Mouse (Mus musculus) midbrain, embryonic 12.5 days (tissue): ENCODE results near the gene Chrna9. TPM values are rescaled to one million over a fixed set of nuclear protein-coding genes. Genes with fewer than 3 reads are reported as not detected.
"Not testable (repeated sequence)": the region's sequence is repeated elsewhere in the genome, so short reads cannot be mapped to it uniquely, and the experiment has no call there.

Experiments
- ATAC-seq: fragments of 200-750 bp; cut with Nextera tagmentation; 2 replicates; pipeline ENCODE4 v1.8.0; 2017; ENCODE audit warnings: low read depth, moderate TSS enrichment, moderate library complexity; ENCODE audit not compliant: low FRiP score
- H3K27ac ChIP-seq: fragments of 300-500 bp; sonication (generic); replicated peaks from 2 replicates; pipeline ENCODE4 v1.5.1; 2016; ENCODE audit warnings: mild to moderate bottlenecking
- H3K27me3 ChIP-seq: fragments of 300-500 bp; sonication (generic); 2 replicates; pipeline ENCODE4 v1.6.1; 2016; ENCODE audit warnings: mild to moderate bottlenecking
- H3K36me3 ChIP-seq: fragments of 300-500 bp; sonication (generic); 2 replicates; pipeline ENCODE4 v1.6.1; 2016
- H3K4me1 ChIP-seq: fragments of 300-500 bp; sonication (generic); 2 replicates; pipeline ENCODE4 v1.6.1; 2016
- H3K4me2 ChIP-seq: fragments of 300-500 bp; sonication (generic); replicated peaks from 2 replicates; pipeline ENCODE4 v1.6.1; 2016; ENCODE audit warnings: mild to moderate bottlenecking, moderate library complexity
- H3K4me3 ChIP-seq: fragments of 300-500 bp; sonication (generic); 2 replicates; pipeline ENCODE4 v1.5.1; 2016; ENCODE audit warnings: mild to moderate bottlenecking
- H3K9ac ChIP-seq: fragments of 300-500 bp; sonication (generic); replicated peaks from 2 replicates; pipeline ENCODE4 v1.6.1; 2016; ENCODE audit warnings: mild to moderate bottlenecking, moderate library complexity
- H3K9me3 ChIP-seq: fragments of 300-500 bp; sonication (generic); 2 replicates; pipeline ENCODE4 v1.6.1; 2016; ENCODE audit warnings: mild to moderate bottlenecking
- WGBS: fragments of 180-500 bp; shearing (Covaris S2); methylation state at CpG from one replicate; pipeline ENCODE4 v1.1.7; 2016; 5-methylcytosine and 5-hydroxymethylcytosine counted together
- polyA plus RNA-seq: library from polyadenylated mRNA; unstranded; fragments of >200 nt; fragmentation: Nextera tagmentation; extraction: Ambion mirVana; gene quantifications from 2 replicates; pipeline ENCODE4 v1.2.1, GENCODE M21; 2016

Gene Chrna9
- polyA plus RNA-seq, 1 experiment from 2014 or later: not detected

- no peak overlapping the region for H3K9ac ChIP-seq
- ATAC-seq: no peak
- WGBS: 73% methylated on average over 7 of the region's 7 CpGs
- H3K27me3 ChIP-seq: no peaks in the 10 kb centered on the region
- H3K27ac ChIP-seq: no peak overlapping the region
- H3K4me3 ChIP-seq: no peak overlapping the region
- H3K9me3 ChIP-seq: no peaks in the 10 kb centered on the region
- H3K4me2 ChIP-seq: no peak overlapping the region
- H3K4me1 ChIP-seq: no peaks in the 10 kb centered on the region
- no peaks in the 10 kb centered on the region for H3K36me3 ChIP-seq
Observed at GRCm38 (mm10) chr5:65965771-65966279, 31.1 kb downstream of the Chrna9 start.

GRCm38 (mm10) chr5:65967091-65967490 lies 32.4 kb downstream of the Chrna9 start:
- Histone ChIP-seq H3K4me2 (no peak overlapping the region), H3K4me3 (no peak overlapping the region), H3K4me1 (no peaks in the 10 kb centered on the region), H3K27ac (no peak overlapping the region), H3K36me3 (no peaks in the 10 kb centered on the region), H3K9ac (no peak overlapping the region), H3K9me3 (no peaks in the 10 kb centered on the region), H3K27me3 (no peaks in the 10 kb centered on the region)
- 63% methylated on average over 12 of the region's 12 CpGs for WGBS
- ATAC-seq: no peak

- ATAC-seq: no peak
- H3K9ac ChIP-seq: no peak overlapping the region
- 95% methylated on average over 3 of the region's 3 CpGs for WGBS
Observed at GRCm38 (mm10) chr5:65968004-65968403, 33.3 kb downstream of the Chrna9 start.

GRCm38 (mm10) chr5:65973189-65973588 lies 38.5 kb downstream of the Chrna9 start:
- WGBS: 83% methylated on average over 2 of the region's 2 CpGs
- ATAC-seq: no peak
- no peaks in the 10 kb centered on the region for H3K4me1 ChIP-seq

More at GRCm38 (mm10) chr5:65968004-65968403, 33.3 kb downstream of the Chrna9 start:
- no peaks in the 10 kb centered on the region for H3K9me3 ChIP-seq
- H3K4me1 ChIP-seq: no peaks in the 10 kb centered on the region
- H3K27me3 ChIP-seq: no peaks in the 10 kb centered on the region
- H3K4me3 ChIP-seq: no peak overlapping the region
- H3K36me3 ChIP-seq: no peaks in the 10 kb centered on the region
- H3K27ac ChIP-seq: no peak overlapping the region
- H3K4me2 ChIP-seq: no peak overlapping the region

GRCm38 (mm10) chr5:65975731-65976130 lies 41.0 kb downstream of the Chrna9 start:
- Histone ChIP-seq H3K4me3 (no peak overlapping the region), H3K27me3 (no peaks in the 10 kb centered on the region), H3K4me2 (no peak overlapping the region), H3K9me3 (no peaks in the 10 kb centered on the region), H3K36me3 (no peaks in the 10 kb centered on the region), H3K9ac (no peak overlapping the region), H3K27ac (no peak overlapping the region), H3K4me1 (no peaks in the 10 kb centered on the region)
- no peak for ATAC-seq
- WGBS: 90% methylated on average over 13 of the region's 13 CpGs

More at GRCm38 (mm10) chr5:65973189-65973588, 38.5 kb downstream of the Chrna9 start:
- H3K4me3 ChIP-seq: no peak overlapping the region
- H3K9me3 ChIP-seq: no peaks in the 10 kb centered on the region
- no peak overlapping the region for H3K4me2 ChIP-seq
- no peak overlapping the region for H3K9ac ChIP-seq
- no peak overlapping the region for H3K27ac ChIP-seq
- no peaks in the 10 kb centered on the region for H3K27me3 ChIP-seq
- no peaks in the 10 kb centered on the region for H3K36me3 ChIP-seq

GRCm38 (mm10) chr5:65986426-65986825 lies 51.7 kb downstream of the Chrna9 start:
- WGBS: 91% methylated on average over 5 of the region's 5 CpGs
- Histone ChIP-seq H3K36me3 (no peaks in the 10 kb centered on the region), H3K9ac (no peak overlapping the region), H3K27ac (no peak overlapping the region), H3K4me1 (no peaks in the 10 kb centered on the region), H3K9me3 (no peaks in the 10 kb centered on the region), H3K27me3 (no peaks in the 10 kb centered on the region), H3K4me2 (no peak overlapping the region), H3K4me3 (no peak overlapping the region)
- no peak for ATAC-seq

GRCm38 (mm10) chr5:65987004-65987403 lies 52.3 kb downstream of the Chrna9 start:
- H3K27ac ChIP-seq, ATAC-seq: not testable (repeated sequence)
- 62% methylated on average over 3 of the region's 3 CpGs for WGBS

GRCm38 (mm10) chr5:65991191-65991590 lies 56.5 kb downstream of the Chrna9 start:
- 86% methylated on average over 2 of the region's 2 CpGs for WGBS

More at GRCm38 (mm10) chr5:65987004-65987403, 52.3 kb downstream of the Chrna9 start:
- H3K4me2 ChIP-seq, H3K9me3 ChIP-seq, H3K27me3 ChIP-seq, H3K9ac ChIP-seq, H3K4me1 ChIP-seq, H3K4me3 ChIP-seq, H3K36me3 ChIP-seq: not testable (repeated sequence)

GRCm38 (mm10) chr5:65994643-65995042 lies 59.9 kb downstream of the Chrna9 start:
- WGBS: 79% methylated on average over 6 of the region's 6 CpGs

More at GRCm38 (mm10) chr5:65991191-65991590, 56.5 kb downstream of the Chrna9 start:
- Histone ChIP-seq H3K27ac (no peak overlapping the region), H3K36me3 (no peaks in the 10 kb centered on the region), H3K27me3 (no peaks in the 10 kb centered on the region), H3K4me3 (no peak overlapping the region), H3K4me2 (no peak overlapping the region), H3K4me1 (no peaks in the 10 kb centered on the region), H3K9ac (no peak overlapping the region), H3K9me3 (no peaks in the 10 kb centered on the region)
- ATAC-seq: no peak

GRCm38 (mm10) chr5:65997813-65998212 lies 63.1 kb downstream of the Chrna9 start:
- no peaks in the 10 kb centered on the region for H3K9me3 ChIP-seq
- H3K36me3 ChIP-seq: no peaks in the 10 kb centered on the region
- H3K9ac ChIP-seq: no peak overlapping the region
- H3K27me3 ChIP-seq: no peaks in the 10 kb centered on the region
- no peaks in the 10 kb centered on the region for H3K4me1 ChIP-seq
- H3K4me3 ChIP-seq: no peak overlapping the region
- H3K4me2 ChIP-seq: no peak overlapping the region
- no peak for ATAC-seq
- no peak overlapping the region for H3K27ac ChIP-seq

More at GRCm38 (mm10) chr5:65994643-65995042, 59.9 kb downstream of the Chrna9 start:
- Histone ChIP-seq H3K4me3 (no peak overlapping the region), H3K4me1 (no peaks in the 10 kb centered on the region), H3K27me3 (no peaks in the 10 kb centered on the region), H3K27ac (no peak overlapping the region), H3K4me2 (no peak overlapping the region), H3K9me3 (no peaks in the 10 kb centered on the region), H3K9ac (no peak overlapping the region), H3K36me3 (no peaks in the 10 kb centered on the region)
- ATAC-seq: no peak

- WGBS: 91% methylated on average over 7 of the region's 7 CpGs
- ATAC-seq: no peak
Observed at GRCm38 (mm10) chr5:65999106-65999505, 64.4 kb downstream of the Chrna9 start.

GRCm38 (mm10) chr5:66000074-66000473 lies 65.4 kb downstream of the Chrna9 start:
- Histone ChIP-seq H3K4me2 (no peak overlapping the region), H3K9ac (no peak overlapping the region), H3K36me3 (no peaks in the 10 kb centered on the region), H3K9me3 (no peaks in the 10 kb centered on the region), H3K4me1 (no peaks in the 10 kb centered on the region), H3K4me3 (no peak overlapping the region), H3K27ac (no peak overlapping the region), H3K27me3 (no peaks in the 10 kb centered on the region)
- 85% methylated on average over 7 of the region's 7 CpGs for WGBS
- no peak for ATAC-seq

More at GRCm38 (mm10) chr5:65999106-65999505, 64.4 kb downstream of the Chrna9 start:
- Histone ChIP-seq H3K27ac (no peak overlapping the region), H3K9me3 (no peaks in the 10 kb centered on the region), H3K9ac (no peak overlapping the region), H3K27me3 (no peaks in the 10 kb centered on the region), H3K36me3 (no peaks in the 10 kb centered on the region), H3K4me2 (no peak overlapping the region), H3K4me3 (no peak overlapping the region), H3K4me1 (no peaks in the 10 kb centered on the region)

GRCm38 (mm10) chr5:66000567-66001125 lies 65.9 kb downstream of the Chrna9 start:
- 78% methylated on average over 6 of the region's 6 CpGs for WGBS
- H3K27ac ChIP-seq: no peak overlapping the region
- H3K9me3 ChIP-seq: no peaks in the 10 kb centered on the region
- H3K9ac ChIP-seq: no peak overlapping the region
- H3K4me2 ChIP-seq: no peak overlapping the region
- H3K4me3 ChIP-seq: no peak overlapping the region
- ATAC-seq: no peak
- H3K36me3 ChIP-seq: no peaks in the 10 kb centered on the region
- H3K4me1 ChIP-seq: no peaks in the 10 kb centered on the region
- H3K27me3 ChIP-seq: no peaks in the 10 kb centered on the region
